In genomic region chr5:114129550-114130210, GRCm38 (mm10) we compare ENCODE assay signal across 8 mouse cellular contexts. TPM values are rescaled to one million over a fixed set of nuclear protein-coding genes. Genes with fewer than 3 reads are reported as not detected.
DNase-seq lines count a peak whose midpoint lies in the region; ATAC-seq and TF ChIP-seq lines count a peak whose summit lies in the region.

No protein-coding gene starts in this region.

- 75% methylated on average over 15 of the region's 15 CpGs for WGBS in lung, embryonic 14.5 days
- 79% methylated on average over 15 of the region's 15 CpGs for WGBS in lung, adult 2 months
- WGBS in embryonic facial prominence, embryonic 14.5 days: 76% methylated on average over 15 of the region's 15 CpGs
- 81% methylated on average over 15 of the region's 15 CpGs for WGBS in limb, embryonic 10.5 days
- 83% methylated on average over 15 of the region's 15 CpGs for WGBS in neural tube, embryonic 15.5 days

- peak overlapping the region; percentile 79 for H3K4me3 ChIP-seq in lung, embryonic 14.5 days (ENCODE audit: low read depth, low read length)
- H3K4me3 ChIP-seq in lung, adult 2 months (replicated peaks; ENCODE audit: extremely low read depth, low read depth, low read length): no peak overlapping the region
- H3K4me3 ChIP-seq in embryonic facial prominence, embryonic 14.5 days (ENCODE audit: low read depth, low read length): peak overlapping the region; percentile 79
- H3K4me3 ChIP-seq in limb, embryonic 10.5 days: peak overlapping the region; percentile 90
- peak overlapping the region; percentile 96 for H3K4me3 ChIP-seq in neural tube, embryonic 15.5 days (replicated peaks)

- H3K27ac ChIP-seq in lung, embryonic 14.5 days (ENCODE audit: low read depth): no peak overlapping the region
- no peak overlapping the region for H3K27ac ChIP-seq in embryonic facial prominence, embryonic 14.5 days (replicated peaks; ENCODE audit: low read depth, low read length)
- H3K27ac ChIP-seq in limb, embryonic 10.5 days: no peak overlapping the region
- no peak overlapping the region for H3K27ac ChIP-seq in neural tube, embryonic 15.5 days (replicated peaks)

- no peak overlapping the region for H3K9ac ChIP-seq in lung, embryonic 14.5 days
- H3K9ac ChIP-seq in embryonic facial prominence, embryonic 14.5 days (ENCODE audit: low read depth, low read length): no peak overlapping the region
- H3K9ac ChIP-seq in neural tube, embryonic 15.5 days (replicated peaks): 0 out of 2 replicates have a peak overlapping the region, but pooled peaks have one; percentile 58

- no peaks in the 10 kb centered on the region for H3K4me1 ChIP-seq in lung, embryonic 14.5 days (ENCODE audit: insufficient read depth)
- no peaks in the 10 kb centered on the region for H3K4me1 ChIP-seq in lung, adult 2 months (ENCODE audit: control insufficient read depth, insufficient read depth, low read length)
- peaks cover 13% of the 10 kb centered on the region for H3K4me1 ChIP-seq in embryonic facial prominence, embryonic 14.5 days (ENCODE audit: control insufficient read depth, insufficient read depth, low read length)
- H3K4me1 ChIP-seq in limb, embryonic 10.5 days: peaks cover 39% of the 10 kb centered on the region
- H3K4me1 ChIP-seq in neural tube, embryonic 15.5 days: peaks cover 29% of the 10 kb centered on the region

- H3K4me2 ChIP-seq in lung, embryonic 14.5 days: peak overlapping the region; percentile 99
- peak overlapping the region; percentile 98 for H3K4me2 ChIP-seq in embryonic facial prominence, embryonic 14.5 days (ENCODE audit: low read depth, low read length)
- peak overlapping the region; percentile 99 for H3K4me2 ChIP-seq in neural tube, embryonic 15.5 days

- TF ChIP-seq POLR2A in lung, adult 2 months (IDR thresholded peaks at IDR 0.05; ENCODE audit: borderline replicate concordance, extremely low read depth, low read depth, low read length): no peak

- no peak for ATAC-seq in lung, embryonic 14.5 days (ENCODE audit: insufficient read depth)
- no peak for ATAC-seq in embryonic facial prominence, embryonic 14.5 days (ENCODE audit: low read depth)
- no peak for ATAC-seq in neural tube, embryonic 15.5 days (ENCODE audit: low FRiP score)
- ATAC-seq in megakaryocyte progenitor cell, adult 5-6 weeks (replicated peaks; ENCODE audit: poor library complexity): no peak

- TF ChIP-seq CTCF in lung, embryonic 14.5 days (IDR thresholded peaks at IDR 0.05; ENCODE audit: low read depth): no peak
- no peak for TF ChIP-seq CTCF in lung, adult 2 months (IDR thresholded peaks at IDR 0.05; ENCODE audit: insufficient read depth, low read length)

- H3K9me3 ChIP-seq in lung, embryonic 14.5 days (ENCODE audit: low read depth, low read length): no peaks in the 10 kb centered on the region
- no peaks in the 10 kb centered on the region for H3K9me3 ChIP-seq in embryonic facial prominence, embryonic 14.5 days (ENCODE audit: control insufficient read depth, low read length)
- no peaks in the 10 kb centered on the region for H3K9me3 ChIP-seq in limb, embryonic 10.5 days (replicated peaks)
- no peaks in the 10 kb centered on the region for H3K9me3 ChIP-seq in neural tube, embryonic 15.5 days (replicated peaks)

- H3K27me3 ChIP-seq in lung, embryonic 14.5 days (ENCODE audit: insufficient read depth, low read length): no peaks in the 10 kb centered on the region
- H3K27me3 ChIP-seq in embryonic facial prominence, embryonic 14.5 days (replicated peaks; ENCODE audit: control insufficient read depth, insufficient read depth, low read length): no peaks in the 10 kb centered on the region
- no peaks in the 10 kb centered on the region for H3K27me3 ChIP-seq in limb, embryonic 10.5 days (ENCODE audit: low read depth, poor library complexity, severe bottlenecking)
- H3K27me3 ChIP-seq in neural tube, embryonic 15.5 days (replicated peaks): no peaks in the 10 kb centered on the region; the same call in 1 of the 2 replicates

- H3K36me3 ChIP-seq in lung, embryonic 14.5 days (ENCODE audit: insufficient read depth): peaks cover 13% of the 10 kb centered on the region; the same call in 1 of the 2 replicates
- H3K36me3 ChIP-seq in embryonic facial prominence, embryonic 14.5 days (ENCODE audit: control insufficient read depth, insufficient read depth, low read length): peaks cover 12% of the 10 kb centered on the region; the same call in 1 of the 2 replicates
- peaks cover 35% of the 10 kb centered on the region for H3K36me3 ChIP-seq in limb, embryonic 10.5 days
- H3K36me3 ChIP-seq in neural tube, embryonic 15.5 days: 0 out of 2 replicates have a peak, but pooled peaks cover 5% of the 10 kb centered on the region

- no peak for DNase-seq in lung, embryonic 14.5 days
- no peak for DNase-seq in lung, adult 2 months
- no peak for DNase-seq in embryonic facial prominence, embryonic 14.5 days (ENCODE audit: low spot score)
- DNase-seq in limb, embryonic 10.5 days (ENCODE audit: low spot score): no peak
- no peak for DNase-seq in layer of hippocampus, postnatal 14 days (ENCODE audit: low spot score in 2 of 2)
- no peak for DNase-seq in cerebellum, adult 9-10 months

RNA-seq across cellular contexts. Expression of gene Ung, which starts 0.5 kb away (rescaled TPM):
- 44.0 and 44.2 TPM in 2 replicates for polyA plus RNA-seq in lung, embryonic 14.5 days (2014; fragmentation: Nextera tagmentation; extraction: Ambion mirVana)
- 2.2 and 3.0 TPM in 2 replicates for polyA plus RNA-seq in lung, adult 2 months (2012; rRNA removed)
- polyA plus RNA-seq in embryonic facial prominence, embryonic 14.5 days (2014; fragmentation: Nextera tagmentation; extraction: Ambion mirVana): 20.4 and 22.7 TPM in 2 replicates
- polyA plus RNA-seq in limb, embryonic 10.5 days (2016; fragmentation: Nextera tagmentation; extraction: Ambion mirVana): 81.3 and 91.8 TPM in 2 replicates
- polyA plus RNA-seq in neural tube, embryonic 15.5 days (2015; fragmentation: Nextera tagmentation; extraction: Ambion mirVana): 9.2 and 20.7 TPM in 2 replicates
- 1 to 10 TPM; 4.1 to 4.2 TPM for total RNA-seq in layer of hippocampus, postnatal 14 days (2021)
- 9.9 and 10.8 TPM in 2 replicates for total RNA-seq in megakaryocyte progenitor cell, adult 5-6 weeks (2015)
- total RNA-seq in megakaryocyte progenitor cell, adult 5-6 weeks (2017): 20.6 and 25.2 TPM in 2 replicates

RNA-seq across cellular contexts. Expression of gene Alkbh2, which starts 1.7 kb away (rescaled TPM):
- 8.9 and 11.3 TPM in 2 replicates for polyA plus RNA-seq in lung, embryonic 14.5 days (2014; fragmentation: Nextera tagmentation; extraction: Ambion mirVana)
- polyA plus RNA-seq in lung, adult 2 months (2012; rRNA removed): 7.7 and 8.6 TPM in 2 replicates
- 8.6 and 10.0 TPM in 2 replicates for polyA plus RNA-seq in embryonic facial prominence, embryonic 14.5 days (2014; fragmentation: Nextera tagmentation; extraction: Ambion mirVana)
- 12.9 and 16.1 TPM in 2 replicates for polyA plus RNA-seq in limb, embryonic 10.5 days (2016; fragmentation: Nextera tagmentation; extraction: Ambion mirVana)
- 6.2 and 7.8 TPM in 2 replicates for polyA plus RNA-seq in neural tube, embryonic 15.5 days (2015; fragmentation: Nextera tagmentation; extraction: Ambion mirVana)
- 1 to 10 TPM; 3.5 to 5.6 TPM for total RNA-seq in layer of hippocampus, postnatal 14 days (2021)
- 6.0 and 7.0 TPM in 2 replicates for total RNA-seq in megakaryocyte progenitor cell, adult 5-6 weeks (2015)
- 5.7 and 5.9 TPM in 2 replicates for total RNA-seq in megakaryocyte progenitor cell, adult 5-6 weeks (2017)

RNA-seq across cellular contexts. Expression of gene Acacb, which starts 16.7 kb away (rescaled TPM):
- 1.7 and 2.3 TPM in 2 replicates for polyA plus RNA-seq in lung, embryonic 14.5 days (2014; fragmentation: Nextera tagmentation; extraction: Ambion mirVana)
- 20.0 and 37.5 TPM in 2 replicates for polyA plus RNA-seq in lung, adult 2 months (2012; rRNA removed)
- 2.3 and 2.4 TPM in 2 replicates for polyA plus RNA-seq in embryonic facial prominence, embryonic 14.5 days (2014; fragmentation: Nextera tagmentation; extraction: Ambion mirVana)
- polyA plus RNA-seq in limb, embryonic 10.5 days (2016; fragmentation: Nextera tagmentation; extraction: Ambion mirVana): 4.8 and 5.8 TPM in 2 replicates
- polyA plus RNA-seq in neural tube, embryonic 15.5 days (2015; fragmentation: Nextera tagmentation; extraction: Ambion mirVana): 4.7 and 5.0 TPM in 2 replicates
- 1 to 10 TPM; 6.5 to 7.1 TPM for total RNA-seq in layer of hippocampus, postnatal 14 days (2021)
- total RNA-seq in megakaryocyte progenitor cell, adult 5-6 weeks (2015): 0.24 and 0.30 TPM in 2 replicates
- total RNA-seq in megakaryocyte progenitor cell, adult 5-6 weeks (2017): 0.08 and 0.37 TPM in 2 replicates

RNA-seq across cellular contexts. Expression of gene Svop, which starts 38.3 kb away (rescaled TPM):
- 0.11 and 0.22 TPM in 2 replicates for polyA plus RNA-seq in lung, embryonic 14.5 days (2014; fragmentation: Nextera tagmentation; extraction: Ambion mirVana)
- not detected in 2 replicates for polyA plus RNA-seq in lung, adult 2 months (2012; rRNA removed)
- 2.1 and 2.2 TPM in 2 replicates for polyA plus RNA-seq in embryonic facial prominence, embryonic 14.5 days (2014; fragmentation: Nextera tagmentation; extraction: Ambion mirVana)
- polyA plus RNA-seq in limb, embryonic 10.5 days (2016; fragmentation: Nextera tagmentation; extraction: Ambion mirVana): 0.08 TPM in 1 of 2 replicates, not detected in the other
- 76.6 and 90.0 TPM in 2 replicates for polyA plus RNA-seq in neural tube, embryonic 15.5 days (2015; fragmentation: Nextera tagmentation; extraction: Ambion mirVana)
- 100 to 1,000 TPM; 169 to 176 TPM for total RNA-seq in layer of hippocampus, postnatal 14 days (2021)
- not detected in 2 replicates for total RNA-seq in megakaryocyte progenitor cell, adult 5-6 weeks (2015)
- total RNA-seq in megakaryocyte progenitor cell, adult 5-6 weeks (2017): not detected in 2 replicates
